In genomic region chr16:90885781-90886565, GRCm38 (mm10) we compare ENCODE assay signal across 11 mouse cellular contexts. TPM values are rescaled to one million over a fixed set of nuclear protein-coding genes. Genes with fewer than 3 reads are reported as not detected.
DNase-seq lines count a peak whose midpoint lies in the region; ATAC-seq lines count a peak whose summit lies in the region.
"Had no signal": no experiment of that assay in that cellular context is flagged by ENCODE, and none has a peak within 500 bp of the region (broad histone marks: within the 10 kb centered on the region; RNA-seq: fewer than 3 reads in every experiment).

No protein-coding gene starts in this region.

- peak; percentile 9 for DNase-seq in gastrocnemius, adult 18-20 months (ENCODE audit: low spot score)
- no peak for DNase-seq in gastrocnemius, adult 8-10 months (ENCODE audit: low spot score in 2 of 2)
- DNase-seq in MEL-GATA-1-ER (ENCODE audit: extremely low read depth, low read depth) = peak; percentile 74
- peak; percentile 49 to 75 for DNase-seq in heart, adult 18-20 months
- no peak for DNase-seq in cerebellum, adult 11 months
- no peak for DNase-seq in embryo, embryonic 10 days (ENCODE audit: low spot score)
- no peak for DNase-seq in liver, embryonic 11.5 days (ENCODE audit: low spot score)

- H3K4me2 ChIP-seq in lung, embryonic 16.5 days (ENCODE audit: low read depth, low read length) = no peak overlapping the region
- H3K4me2 ChIP-seq in liver, embryonic 11.5 days = no peak overlapping the region
- H3K4me2 ChIP-seq: neural tube, embryonic 12.5 days had no signal

- 44% methylated on average over 9 of the region's 9 CpGs for WGBS in lung, embryonic 16.5 days
- 40% methylated on average over 9 of the region's 9 CpGs for WGBS in liver, embryonic 11.5 days

- no peak overlapping the region for H3K4me3 ChIP-seq in lung, embryonic 16.5 days (ENCODE audit: low read length)
- H3K4me3 ChIP-seq in liver, embryonic 11.5 days (ENCODE audit: low read depth, low read length) = no peak overlapping the region
- H3K4me3 ChIP-seq: left cerebral cortex, adult 2 months; neural tube, embryonic 12.5 days had no signal

- peak; percentile 75 for ATAC-seq in lung, embryonic 16.5 days (ENCODE audit: low read depth)
- ATAC-seq in liver, embryonic 11.5 days (replicated peaks; ENCODE audit: low FRiP score) = no peak

- no peaks in the 10 kb centered on the region for H3K27me3 ChIP-seq in lung, embryonic 16.5 days (ENCODE audit: control insufficient read depth, insufficient read depth, low read depth, low read length)
- no peaks in the 10 kb centered on the region for H3K27me3 ChIP-seq in liver, embryonic 11.5 days (replicated peaks; ENCODE audit: control insufficient read depth, insufficient read depth, low read length)
- H3K27me3 ChIP-seq: neural tube, embryonic 12.5 days had no signal

- peaks cover 16% of the 10 kb centered on the region for H3K4me1 ChIP-seq in lung, embryonic 16.5 days (replicated peaks; ENCODE audit: control insufficient read depth, insufficient read depth, low read length)
- H3K4me1 ChIP-seq in liver, embryonic 11.5 days (replicated peaks; ENCODE audit: control insufficient read depth, insufficient read depth, low read length) = no peaks in the 10 kb centered on the region
- H3K4me1 ChIP-seq: neural tube, embryonic 12.5 days had no signal

- H3K9me3 ChIP-seq in lung, embryonic 16.5 days (ENCODE audit: control insufficient read depth, low read length) = 0 out of 2 replicates have a peak, but pooled peaks cover 3% of the 10 kb centered on the region
- no peaks in the 10 kb centered on the region for H3K9me3 ChIP-seq in liver, embryonic 11.5 days (ENCODE audit: control insufficient read depth, low read length)
- H3K9me3 ChIP-seq: G1E; neural tube, embryonic 12.5 days had no signal

- peak overlapping the region; percentile 63; the same call in 1 of the 2 replicates for H3K27ac ChIP-seq in lung, embryonic 16.5 days (ENCODE audit: low read length)
- H3K27ac ChIP-seq in liver, embryonic 11.5 days (ENCODE audit: low read depth, low read length) = no peak overlapping the region
- H3K27ac ChIP-seq: left cerebral cortex, adult 2 months; neural tube, embryonic 12.5 days had no signal

- no peaks in the 10 kb centered on the region for H3K36me3 ChIP-seq in lung, embryonic 16.5 days (ENCODE audit: control insufficient read depth, insufficient read depth, low read length)
- H3K36me3 ChIP-seq in liver, embryonic 11.5 days (ENCODE audit: control insufficient read depth, insufficient read depth, low read length) = no peaks in the 10 kb centered on the region
- H3K36me3 ChIP-seq: G1E; neural tube, embryonic 12.5 days had no signal

- no peak overlapping the region for H3K9ac ChIP-seq in lung, embryonic 16.5 days (ENCODE audit: low read length)
- no peak overlapping the region for H3K9ac ChIP-seq in liver, embryonic 11.5 days (ENCODE audit: low read depth, low read length)
- H3K9ac ChIP-seq: neural tube, embryonic 12.5 days had no signal

RNA-seq across cellular contexts. Expression of gene Cfap298, which starts 48.9 kb away (rescaled TPM):
- total RNA-seq in gastrocnemius, adult 18-20 months (2021) = 10 to 100 TPM; 34.0 to 37.1 TPM
- 10 to 100 TPM; 33.2 to 40.7 (median 36.2) TPM for total RNA-seq in gastrocnemius, adult 8-10 months (2022)
- 10 to 100 TPM; 25.8 to 30.1 TPM for total RNA-seq in heart, adult 18-20 months (2021)
- 57.2 and 59.2 TPM in 2 replicates for polyA plus RNA-seq in lung, embryonic 16.5 days (2015; fragmentation: Nextera tagmentation; extraction: Ambion mirVana)
- 62.5 and 72.1 TPM in 2 replicates for polyA plus RNA-seq in liver, embryonic 11.5 days (2014; fragmentation: Nextera tagmentation; extraction: Ambion mirVana)

RNA-seq across cellular contexts. Expression of gene Eva1c, which starts 59.5 kb away (rescaled TPM):
- under 1 TPM; 0.26 to 0.59 TPM for total RNA-seq in gastrocnemius, adult 18-20 months (2021)
- under 1 TPM in 3 of 4 experiments, not detected in 1; 0.34 to 0.56 (median 0.38) TPM for total RNA-seq in gastrocnemius, adult 8-10 months (2022)
- total RNA-seq in heart, adult 18-20 months (2021) = 1 to 10 TPM; 1.7 to 3.1 TPM
- 3.8 and 4.6 TPM in 2 replicates for polyA plus RNA-seq in lung, embryonic 16.5 days (2015; fragmentation: Nextera tagmentation; extraction: Ambion mirVana)
- 0.25 and 0.55 TPM in 2 replicates for polyA plus RNA-seq in liver, embryonic 11.5 days (2014; fragmentation: Nextera tagmentation; extraction: Ambion mirVana)
- polyA plus RNA-seq: G1E had no signal

Comparison
In these comparisons a context has a peak if more than half of its experiments do, and no peak if none do; other contexts are left out.
1. DNase-seq: peak in gastrocnemius, adult 18-20 months (single experiment), MEL-GATA-1-ER (single experiment) and heart, adult 18-20 months (2 of 2); none in gastrocnemius, adult 8-10 months (0 of 2), cerebellum, adult 11 months (single experiment), embryo, embryonic 10 days (single experiment) and liver, embryonic 11.5 days (single experiment).